Mouse (Mus musculus): Measurements from ENCODE around the gene Bag5.

DNA sequence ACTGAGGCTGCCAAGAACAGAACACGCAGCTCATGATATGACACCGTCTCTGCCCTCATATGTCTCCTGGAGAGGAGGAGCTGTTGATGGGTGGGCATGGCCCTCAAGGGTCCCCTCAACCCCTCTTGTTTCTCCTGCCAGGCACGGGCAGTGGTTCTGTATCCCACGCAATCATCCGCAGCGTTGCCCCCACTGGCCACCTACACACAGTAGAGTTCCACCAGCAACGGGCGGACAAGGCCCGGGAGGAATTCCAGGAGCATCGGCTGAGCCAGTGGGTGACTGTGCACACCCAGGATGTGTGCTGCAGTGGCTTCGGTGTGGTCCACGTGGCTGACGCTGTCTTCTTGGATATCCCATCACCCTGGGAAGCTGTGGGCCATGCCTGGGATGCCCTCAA is 32.4 kb downstream of the Bag5 start:
- TF ChIP-seq GATA1 (IDR thresholded peaks at IDR 0.05; ENCODE audit: low read length) (no peak), TAL1 (IDR thresholded peaks at IDR 0.05; ENCODE audit: low read length) (no peak)
